Mouse (Mus musculus) embryonic facial prominence, embryonic 10.5 days (tissue): ENCODE measurements around the gene Pgc. TPM values are rescaled to one million over a fixed set of nuclear protein-coding genes. Genes with fewer than 3 reads are reported as not detected.

ENCODE experiments used
- DNase-seq: peaks from one replicate; pipeline ENCODE4 v3.0.0-alpha.2; 2017; ENCODE audit warnings: low spot score
- H3K27ac ChIP-seq: fragments of 300-500 bp; sonication (generic); replicated peaks from 2 replicates; pipeline ENCODE4 v1.5.1; 2016; ENCODE audit warnings: mild to moderate bottlenecking
- H3K27me3 ChIP-seq: fragments of 300-500 bp; sonication (generic); replicated peaks from 2 replicates; pipeline ENCODE4 v1.6.1; 2016; ENCODE audit warnings: low read depth, mild to moderate bottlenecking; ENCODE audit not compliant: poor library complexity, severe bottlenecking
- H3K36me3 ChIP-seq: fragments of 300-500 bp; sonication (generic); replicated peaks from 2 replicates; pipeline ENCODE4 v1.6.1; 2016; ENCODE audit warnings: mild to moderate bottlenecking, moderate library complexity
- H3K4me1 ChIP-seq: fragments of 300-500 bp; sonication (generic); 2 replicates; pipeline ENCODE4 v1.6.1; 2016
- H3K4me3 ChIP-seq: fragments of 300-500 bp; sonication (generic); 2 replicates; pipeline ENCODE4 v1.5.1; 2016; ENCODE audit warnings: mild to moderate bottlenecking, moderate library complexity
- H3K9me3 ChIP-seq: fragments of 300-500 bp; sonication (generic); 2 replicates; pipeline ENCODE4 v1.6.1; 2016; ENCODE audit warnings: mild to moderate bottlenecking
- WGBS: fragments of 180-500 bp; shearing (Covaris S2); methylation state at CpG from one replicate; pipeline ENCODE4 v1.1.7; 2016; 5-methylcytosine and 5-hydroxymethylcytosine counted together
- polyA plus RNA-seq: library from polyadenylated mRNA; unstranded; fragments of >200 nt; fragmentation: Nextera tagmentation; extraction: Ambion mirVana; gene quantifications from 2 replicates; pipeline ENCODE4 v1.2.1, GENCODE M21; 2016

The Pgc gene
- polyA plus RNA-seq: 0.10 TPM in 1 of 2 replicates, not detected in the other

GRCm38 (mm10) chr17:47726566-47726965 is at the start of gene Pgc:
Gene Pgc (plus strand): TSS chr17:47726842.
- Histone ChIP-seq H3K4me3 (no peak within 1 kb of the TSS), H3K27me3 (no peaks in the 10 kb centered on the region)
- no peak for DNase-seq

GRCm38 (mm10) chr17:47678238-47678637 is 48.4 kb upstream of the Pgc start:
- Histone ChIP-seq H3K9me3 (no peaks in the 10 kb centered on the region), H3K36me3 (peaks cover 74% of the 10 kb centered on the region), H3K4me3 (no peak overlapping the region), H3K4me1 (peaks cover 12% of the 10 kb centered on the region), H3K27me3 (peaks cover 7% of the 10 kb centered on the region), H3K27ac (no peak overlapping the region)
- DNase-seq: no peak
- WGBS: 88% methylated on average over 5 of the region's 5 CpGs

More at GRCm38 (mm10) chr17:47726566-47726965, at the start of gene Pgc:
- no peak within 1 kb of the TSS for H3K27ac ChIP-seq
- peaks cover 12% of the 10 kb centered on the region; the same call in 1 of the 2 replicates for H3K4me1 ChIP-seq
- no peaks in the 10 kb centered on the region for H3K36me3 ChIP-seq
- no peaks in the 10 kb centered on the region for H3K9me3 ChIP-seq
- 83% methylated on average over 11 of the region's 11 CpGs for WGBS

GRCm38 (mm10) chr17:47678702-47679101 is 47.9 kb upstream of the Pgc start:
- Histone ChIP-seq H3K4me3 (no peak overlapping the region), H3K27me3 (peaks cover 2% of the 10 kb centered on the region), H3K27ac (no peak overlapping the region), H3K4me1 (peaks cover 8% of the 10 kb centered on the region), H3K36me3 (peaks cover 78% of the 10 kb centered on the region), H3K9me3 (no peaks in the 10 kb centered on the region)
- WGBS: 87% methylated on average over 5 of the region's 5 CpGs
- DNase-seq: no peak

- H3K4me1 ChIP-seq: peaks cover 13% of the 10 kb centered on the region
- H3K27ac ChIP-seq: no peak overlapping the region
- no peaks in the 10 kb centered on the region for H3K27me3 ChIP-seq
- no peak for DNase-seq
- no peaks in the 10 kb centered on the region for H3K9me3 ChIP-seq
- no peak overlapping the region for H3K4me3 ChIP-seq
- H3K36me3 ChIP-seq: peaks cover 83% of the 10 kb centered on the region
- 85% methylated on average over 4 of the region's 4 CpGs for WGBS
Measured at GRCm38 (mm10) chr17:47682836-47683235, 43.8 kb upstream of the Pgc start.

GRCm38 (mm10) chr17:47687409-47688343 is 39.0 kb upstream of the Pgc start:
- Histone ChIP-seq H3K4me1 (peaks cover 28% of the 10 kb centered on the region), H3K9me3 (no peaks in the 10 kb centered on the region), H3K36me3 (peaks cover 38% of the 10 kb centered on the region), H3K27ac (peak overlapping the region; percentile 86), H3K4me3 (peak overlapping the region; percentile 76), H3K27me3 (peaks cover 33% of the 10 kb centered on the region)
- 1% methylated on average over 70 of the region's 70 CpGs for WGBS
- peak; percentile 97 for DNase-seq

GRCm38 (mm10) chr17:47688344-47688607 is 38.4 kb upstream of the Pgc start, which contains the start of gene Tomm6:
Gene Tomm6 (minus strand): TSS chr17:47688386.
- Histone ChIP-seq H3K9me3 (no peaks in the 10 kb centered on the region), H3K27me3 (peaks cover 39% of the 10 kb centered on the region), H3K36me3 (peaks cover 32% of the 10 kb centered on the region), H3K4me1 (peaks cover 29% of the 10 kb centered on the region), H3K4me3 (peak within 1 kb of the TSS; percentile 76), H3K27ac (peak within 1 kb of the TSS; percentile 86)
- no peak for DNase-seq
- WGBS: under 1% methylated on average over 9 of the region's 9 CpGs

GRCm38 (mm10) chr17:47688608-47689575 is 37.8 kb upstream of the Pgc start, which contains the start of gene Frs3:
Gene Frs3 (plus strand): TSS chr17:47689030.
- WGBS: under 1% methylated on average over 58 of the region's 58 CpGs
- H3K27ac ChIP-seq: peak within 1 kb of the TSS; percentile 86
- peaks cover 45% of the 10 kb centered on the region for H3K27me3 ChIP-seq
- peak within 1 kb of the TSS; percentile 76 for H3K4me3 ChIP-seq
- H3K9me3 ChIP-seq: no peaks in the 10 kb centered on the region
- peaks cover 26% of the 10 kb centered on the region for H3K36me3 ChIP-seq
- peak; percentile 86 for DNase-seq
- H3K4me1 ChIP-seq: peaks cover 35% of the 10 kb centered on the region

- peaks cover 16% of the 10 kb centered on the region for H3K36me3 ChIP-seq
- 79% methylated on average over 8 of the region's 8 CpGs for WGBS
- H3K27ac ChIP-seq: no peak overlapping the region
- no peak for DNase-seq
- H3K27me3 ChIP-seq: peaks cover 46% of the 10 kb centered on the region
- peak overlapping the region; percentile 76 for H3K4me3 ChIP-seq
- H3K4me1 ChIP-seq: peaks cover 44% of the 10 kb centered on the region
- no peaks in the 10 kb centered on the region for H3K9me3 ChIP-seq
Measured at GRCm38 (mm10) chr17:47689894-47690293, 36.7 kb upstream of the Pgc start.

GRCm38 (mm10) chr17:47691650-47692049 is 35.0 kb upstream of the Pgc start:
- peaks cover 56% of the 10 kb centered on the region for H3K27me3 ChIP-seq
- no peak overlapping the region for H3K4me3 ChIP-seq
- peaks cover 46% of the 10 kb centered on the region for H3K4me1 ChIP-seq
- no peaks in the 10 kb centered on the region; the same call in 1 of the 2 replicates for H3K36me3 ChIP-seq
- DNase-seq: no peak
- no peaks in the 10 kb centered on the region for H3K9me3 ChIP-seq
- H3K27ac ChIP-seq: no peak overlapping the region
- WGBS: 94% methylated on average over 3 of the region's 3 CpGs

GRCm38 (mm10) chr17:47693671-47694441 is 32.8 kb upstream of the Pgc start:
- 35% methylated on average over 13 of the region's 13 CpGs for WGBS
- no peak for DNase-seq
- Histone ChIP-seq H3K27ac (peak overlapping the region; percentile 90; the same call in 1 of the 2 replicates), H3K36me3 (peaks cover 6% of the 10 kb centered on the region; the same call in 1 of the 2 replicates), H3K4me3 (peak overlapping the region; percentile 85), H3K4me1 (peaks cover 36% of the 10 kb centered on the region), H3K9me3 (no peaks in the 10 kb centered on the region), H3K27me3 (peaks cover 63% of the 10 kb centered on the region)

GRCm38 (mm10) chr17:47694442-47694502 is 32.4 kb upstream of the Pgc start, which contains the start of gene Gm21981:
Gene Gm21981 (minus strand): TSS chr17:47694455.
- DNase-seq: no peak
- H3K4me1 ChIP-seq: peaks cover 32% of the 10 kb centered on the region
- H3K36me3 ChIP-seq: peaks cover 10% of the 10 kb centered on the region
- H3K27ac ChIP-seq: peak within 1 kb of the TSS; percentile 90
- 0% methylated on average over 3 of the region's 3 CpGs for WGBS
- H3K9me3 ChIP-seq: no peaks in the 10 kb centered on the region
- peaks cover 63% of the 10 kb centered on the region for H3K27me3 ChIP-seq
- H3K4me3 ChIP-seq: peak within 1 kb of the TSS; percentile 85
